Mouse (Mus musculus): ENCODE results near the gene Cwc27. TPM values are rescaled to one million over a fixed set of nuclear protein-coding genes. Genes with fewer than 3 reads are reported as not detected.

Gene Cwc27
- total and polyA plus RNA-seq, 2 experiments: 1.1 to 8.9 TPM

- no peak overlapping the region for H3K4me3 ChIP-seq (ENCODE audit: insufficient read depth, low read depth, low read length)
- H3K27ac ChIP-seq (replicated peaks; ENCODE audit: insufficient read depth, low read depth, low read length): no peak overlapping the region
- no peaks in the 10 kb centered on the region for H3K79me2 ChIP-seq (ENCODE audit: control insufficient read depth, insufficient read depth, low read length)
- H3K4me1 ChIP-seq (ENCODE audit: control insufficient read depth, insufficient read depth, low read length): peaks cover 2% of the 10 kb centered on the region; the same call in 1 of the 2 replicates
- 54% methylated on average over 5 of the region's 5 CpGs for WGBS
- no peaks in the 10 kb centered on the region for H3K36me3 ChIP-seq (ENCODE audit: control insufficient read depth, insufficient read depth, low read length)
- no peaks in the 10 kb centered on the region for H3K27me3 ChIP-seq (ENCODE audit: control insufficient read depth, insufficient read depth, low read length)
- DNase-seq (ENCODE audit: extremely low read depth, low read depth, low spot score): peak; percentile 53
- no peak overlapping the region for H3K9ac ChIP-seq (ENCODE audit: low read depth, low read length)
- TF ChIP-seq POLR2A (IDR thresholded peaks at IDR 0.05; ENCODE audit: extremely low read depth, insufficient read depth, low read length) (no peak), CTCF (IDR thresholded peaks at IDR 0.05; ENCODE audit: low read depth, low read length) (no peak)
These were observed 166.8 kb downstream of the Cwc27 start for GRCm38 (mm10) chr13:104650145-104650544.

- TF ChIP-seq POLR2A (IDR thresholded peaks at IDR 0.05; ENCODE audit: extremely low read depth, insufficient read depth, low read length): no peak
- Histone ChIP-seq H3K4me3 (ENCODE audit: insufficient read depth, low read depth, low read length) (no peak overlapping the region), H3K36me3 (ENCODE audit: control insufficient read depth, insufficient read depth, low read length) (no peaks in the 10 kb centered on the region), H3K9ac (ENCODE audit: low read depth, low read length) (no peak overlapping the region), H3K27me3 (ENCODE audit: control insufficient read depth, insufficient read depth, low read length) (no peaks in the 10 kb centered on the region), H3K79me2 (ENCODE audit: control insufficient read depth, insufficient read depth, low read length) (no peaks in the 10 kb centered on the region), H3K4me1 (ENCODE audit: control insufficient read depth, insufficient read depth, low read length) (peaks cover 8% of the 10 kb centered on the region), H3K27ac (replicated peaks; ENCODE audit: insufficient read depth, low read depth, low read length) (no peak overlapping the region)
- DNase-seq (ENCODE audit: extremely low read depth, low read depth, low spot score): no peak
- 96% methylated on average over 6 of the region's 6 CpGs for WGBS
These were observed 171.0 kb downstream of the Cwc27 start for GRCm38 (mm10) chr13:104645778-104646425.

- H3K79me2 ChIP-seq (ENCODE audit: control insufficient read depth, insufficient read depth, low read length): no peaks in the 10 kb centered on the region
- no peak for DNase-seq (ENCODE audit: extremely low read depth, low read depth, low spot score)
- no peak overlapping the region for H3K9ac ChIP-seq (ENCODE audit: low read depth, low read length)
- TF ChIP-seq POLR2A (IDR thresholded peaks at IDR 0.05; ENCODE audit: extremely low read depth, insufficient read depth, low read length) (no peak), CTCF (IDR thresholded peaks at IDR 0.05; ENCODE audit: low read depth, low read length) (no peak)
- no peaks in the 10 kb centered on the region for H3K27me3 ChIP-seq (ENCODE audit: control insufficient read depth, insufficient read depth, low read length)
- 97% methylated on average over 1 of the region's 1 CpGs for WGBS
- H3K27ac ChIP-seq (replicated peaks; ENCODE audit: insufficient read depth, low read depth, low read length): no peak overlapping the region
- H3K36me3 ChIP-seq (ENCODE audit: control insufficient read depth, insufficient read depth, low read length): no peaks in the 10 kb centered on the region
- peaks cover 14% of the 10 kb centered on the region for H3K4me1 ChIP-seq (ENCODE audit: control insufficient read depth, insufficient read depth, low read length)
- H3K4me3 ChIP-seq (ENCODE audit: insufficient read depth, low read depth, low read length): no peak overlapping the region
These were observed 172.8 kb downstream of the Cwc27 start for GRCm38 (mm10) chr13:104644185-104644584.

- 16% methylated on average over 5 of the region's 5 CpGs for WGBS
- DNase-seq (ENCODE audit: extremely low read depth, low read depth, low spot score): peak; percentile 98
- Histone ChIP-seq H3K27me3 (ENCODE audit: control insufficient read depth, insufficient read depth, low read length) (no peaks in the 10 kb centered on the region), H3K79me2 (ENCODE audit: control insufficient read depth, insufficient read depth, low read length) (no peaks in the 10 kb centered on the region), H3K4me1 (ENCODE audit: control insufficient read depth, insufficient read depth, low read length) (peaks cover 15% of the 10 kb centered on the region), H3K36me3 (ENCODE audit: control insufficient read depth, insufficient read depth, low read length) (no peaks in the 10 kb centered on the region), H3K9ac (ENCODE audit: low read depth, low read length) (peak overlapping the region; percentile 60), H3K4me3 (ENCODE audit: insufficient read depth, low read depth, low read length) (no peak overlapping the region), H3K27ac (replicated peaks; ENCODE audit: insufficient read depth, low read depth, low read length) (peak overlapping the region; percentile 94)
- TF ChIP-seq POLR2A (IDR thresholded peaks at IDR 0.05; ENCODE audit: extremely low read depth, insufficient read depth, low read length) (no peak), CTCF (IDR thresholded peaks at IDR 0.05; ENCODE audit: low read depth, low read length) (no peak)
These were observed 176.1 kb downstream of the Cwc27 start for GRCm38 (mm10) chr13:104640694-104641454.

- Histone ChIP-seq H3K27ac (replicated peaks; ENCODE audit: insufficient read depth, low read depth, low read length) (peak overlapping the region; percentile 70), H3K4me1 (ENCODE audit: control insufficient read depth, insufficient read depth, low read length) (peaks cover 16% of the 10 kb centered on the region), H3K9ac (ENCODE audit: low read depth, low read length) (no peak overlapping the region), H3K4me3 (ENCODE audit: insufficient read depth, low read depth, low read length) (no peak overlapping the region), H3K27me3 (ENCODE audit: control insufficient read depth, insufficient read depth, low read length) (no peaks in the 10 kb centered on the region), H3K36me3 (ENCODE audit: control insufficient read depth, insufficient read depth, low read length) (no peaks in the 10 kb centered on the region), H3K79me2 (ENCODE audit: control insufficient read depth, insufficient read depth, low read length) (no peaks in the 10 kb centered on the region)
- TF ChIP-seq CTCF (IDR thresholded peaks at IDR 0.05; ENCODE audit: low read depth, low read length) (no peak), POLR2A (IDR thresholded peaks at IDR 0.05; ENCODE audit: extremely low read depth, insufficient read depth, low read length) (no peak)
- DNase-seq (ENCODE audit: extremely low read depth, low read depth, low spot score): peak; percentile 98
- 21% methylated on average over 3 of the region's 3 CpGs for WGBS
These were observed 178.0 kb downstream of the Cwc27 start for GRCm38 (mm10) chr13:104638988-104639387.

All from liver, adult 2 months (tissue).